Mouse (Mus musculus) ovary, postnatal 14 days (tissue): Measurements from ENCODE around the gene Pias3.
"Not testable (repeated sequence)": the region's sequence is repeated elsewhere in the genome, so short reads cannot be mapped to it uniquely, and the experiment has no call there.

Source experiments
- DNase-seq: peaks from one replicate; pipeline ENCODE4 v3.0.0; 2022; ENCODE audit warnings: low spot score

Pias3 gene

GRCm38 (mm10) chr3:96684822-96685156, 11.4 kb upstream of the Pias3 start:
- DNase-seq, result no peak

GRCm38 (mm10) chr3:96686057-96686456, 10.1 kb upstream of the Pias3 start:
- not testable (repeated sequence) for DNase-seq

DNA sequence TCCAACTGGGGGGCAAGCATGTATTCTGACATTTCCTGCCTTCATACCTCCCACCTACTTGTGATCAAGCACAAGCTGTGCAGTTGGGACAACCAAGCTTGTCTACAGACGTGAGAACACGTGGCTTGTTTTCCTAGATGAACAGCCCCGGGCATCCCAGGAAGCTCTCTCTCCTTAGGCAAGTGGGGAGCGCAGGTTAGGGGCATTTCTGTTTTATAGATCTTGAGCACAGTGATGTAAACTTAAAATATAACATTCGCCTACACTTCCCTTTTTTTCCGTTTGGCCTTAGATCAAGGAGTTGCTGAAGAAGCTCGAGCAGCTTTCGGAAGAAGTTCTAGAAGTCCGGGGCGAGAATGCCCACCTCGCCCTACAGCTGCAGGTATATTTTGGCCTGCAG, 7.3 kb upstream of the Pias3 start:
- no peak for DNase-seq

GRCm38 (mm10) chr3:96690298-96690697, 5.9 kb upstream of the Pias3 start:
- DNase-seq, result no peak

DNA sequence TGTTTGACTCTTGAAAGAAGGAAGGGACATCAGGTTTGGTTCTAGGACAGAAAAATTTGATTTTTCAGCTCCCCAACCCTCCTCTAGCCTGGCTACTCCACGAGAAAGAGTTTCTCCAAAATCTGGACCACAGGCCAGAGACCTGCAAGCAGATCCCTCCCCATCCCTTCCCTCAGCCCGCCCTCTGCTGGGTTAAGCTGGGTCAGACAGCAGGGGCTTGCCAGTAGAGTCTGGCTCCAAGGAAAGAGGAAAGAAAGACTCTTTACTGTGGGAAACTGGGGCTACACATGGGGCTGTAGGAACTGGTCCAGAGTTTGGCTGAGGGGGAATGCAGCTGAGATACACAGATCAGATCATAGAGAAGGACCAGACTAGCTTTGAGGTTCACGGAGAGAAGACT, 3.7 kb upstream of the Pias3 start:
- peak; percentile 46 for DNase-seq

DNA sequence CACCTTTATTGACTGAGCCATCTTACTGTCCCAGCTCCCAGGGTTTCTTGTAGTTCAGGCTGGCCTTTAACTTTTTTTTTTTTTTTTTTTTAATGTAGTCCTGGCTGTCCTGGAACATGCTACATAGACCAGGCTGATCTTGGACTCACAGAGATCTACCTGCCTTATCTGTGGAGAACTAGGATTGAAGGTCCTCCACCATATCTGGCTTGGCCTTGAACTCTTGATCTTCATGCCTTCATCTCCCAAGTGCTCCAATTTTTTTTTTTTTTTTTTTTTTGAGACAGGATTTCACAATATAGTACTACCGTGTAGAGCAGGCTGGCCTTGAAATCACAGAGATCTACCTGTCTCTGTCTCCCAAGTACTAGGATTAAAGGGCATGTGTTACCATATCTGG, 2.6 kb upstream of the Pias3 start:
- DNase-seq, result no peak

GRCm38 (mm10) chr3:96696766-96697732, 865 bp downstream of the Pias3 start:
- peak; percentile 84 for DNase-seq

DNA sequence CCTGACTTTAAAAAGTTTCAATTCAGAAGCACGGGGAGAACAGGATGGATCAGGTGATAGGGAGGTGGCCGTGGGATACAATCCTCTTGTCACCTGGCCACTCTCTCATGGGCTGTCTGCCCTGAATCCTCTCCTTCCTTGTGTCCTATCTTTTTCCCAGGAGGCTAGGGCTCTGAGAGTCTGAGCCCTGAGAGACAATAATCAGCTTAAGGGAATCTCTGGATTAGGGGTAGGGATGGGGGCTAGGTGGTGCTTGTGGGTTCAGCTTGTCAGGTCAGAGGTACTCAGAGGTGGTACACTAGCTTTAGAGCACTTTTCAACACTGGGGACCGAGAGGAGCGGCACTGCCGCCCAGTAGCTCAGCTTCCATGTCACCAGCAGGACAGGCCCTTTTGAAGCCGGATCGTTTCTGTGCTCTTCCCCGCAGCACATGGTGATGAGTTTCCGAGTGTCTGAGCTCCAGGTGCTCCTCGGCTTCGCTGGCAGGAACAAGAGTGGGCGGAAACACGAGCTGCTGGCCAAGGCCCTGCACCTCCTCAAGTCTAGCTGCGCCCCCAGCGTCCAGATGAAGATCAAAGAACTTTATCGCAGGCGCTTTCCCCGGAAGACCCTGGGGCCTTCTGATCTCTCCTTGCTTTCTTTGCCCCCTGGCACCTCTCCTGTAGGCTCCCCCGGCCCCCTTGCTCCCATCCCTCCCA, 3.0 kb downstream of the Pias3 start:
- DNase-seq, result no peak

DNA sequence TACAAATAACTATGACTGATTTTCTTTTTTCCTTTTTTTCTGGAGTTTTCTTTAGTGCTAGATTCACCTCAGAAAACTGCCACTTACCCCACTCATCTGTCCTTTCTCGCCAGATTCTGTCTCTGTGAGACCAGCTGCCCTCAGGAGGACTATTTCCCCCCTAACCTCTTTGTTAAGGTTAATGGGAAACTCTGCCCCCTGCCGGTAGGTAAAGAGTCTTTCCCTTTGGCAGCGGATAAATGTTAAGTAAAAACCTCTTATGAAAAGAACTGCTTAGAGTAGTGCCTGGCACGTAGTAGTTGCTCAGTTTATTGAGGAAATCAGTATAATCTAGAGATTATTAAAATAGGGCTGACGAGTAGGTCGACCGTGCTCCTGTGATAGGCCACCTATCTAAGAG, 4.2 kb downstream of the Pias3 start:
- no peak for DNase-seq

DNA sequence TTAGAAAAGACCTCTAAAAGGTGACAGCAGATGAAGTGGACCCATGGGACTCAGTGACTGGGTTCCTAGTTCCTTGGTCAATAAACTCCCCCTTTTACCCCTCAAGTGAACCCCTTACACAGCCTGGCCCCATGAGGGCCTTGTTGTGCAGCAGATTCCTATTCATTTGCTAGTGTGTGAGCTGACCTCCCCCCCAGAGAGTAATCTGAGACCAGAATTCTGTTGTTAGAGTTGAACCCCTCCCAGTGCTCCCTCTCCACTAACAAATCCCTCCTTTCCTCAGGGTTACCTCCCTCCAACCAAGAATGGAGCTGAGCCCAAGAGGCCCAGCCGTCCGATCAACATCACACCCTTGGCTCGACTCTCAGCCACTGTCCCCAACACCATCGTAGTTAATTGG, 4.8 kb downstream of the Pias3 start:
- DNase-seq, result no peak

GRCm38 (mm10) chr3:96704778-96705177, 8.6 kb downstream of the Pias3 start:
- DNase-seq, result no peak

GRCm38 (mm10) chr3:96706217-96706616, 10.0 kb downstream of the Pias3 start:
- no peak for DNase-seq

GRCm38 (mm10) chr3:96706984-96707383, 10.8 kb downstream of the Pias3 start:
- no peak for DNase-seq

DNA sequence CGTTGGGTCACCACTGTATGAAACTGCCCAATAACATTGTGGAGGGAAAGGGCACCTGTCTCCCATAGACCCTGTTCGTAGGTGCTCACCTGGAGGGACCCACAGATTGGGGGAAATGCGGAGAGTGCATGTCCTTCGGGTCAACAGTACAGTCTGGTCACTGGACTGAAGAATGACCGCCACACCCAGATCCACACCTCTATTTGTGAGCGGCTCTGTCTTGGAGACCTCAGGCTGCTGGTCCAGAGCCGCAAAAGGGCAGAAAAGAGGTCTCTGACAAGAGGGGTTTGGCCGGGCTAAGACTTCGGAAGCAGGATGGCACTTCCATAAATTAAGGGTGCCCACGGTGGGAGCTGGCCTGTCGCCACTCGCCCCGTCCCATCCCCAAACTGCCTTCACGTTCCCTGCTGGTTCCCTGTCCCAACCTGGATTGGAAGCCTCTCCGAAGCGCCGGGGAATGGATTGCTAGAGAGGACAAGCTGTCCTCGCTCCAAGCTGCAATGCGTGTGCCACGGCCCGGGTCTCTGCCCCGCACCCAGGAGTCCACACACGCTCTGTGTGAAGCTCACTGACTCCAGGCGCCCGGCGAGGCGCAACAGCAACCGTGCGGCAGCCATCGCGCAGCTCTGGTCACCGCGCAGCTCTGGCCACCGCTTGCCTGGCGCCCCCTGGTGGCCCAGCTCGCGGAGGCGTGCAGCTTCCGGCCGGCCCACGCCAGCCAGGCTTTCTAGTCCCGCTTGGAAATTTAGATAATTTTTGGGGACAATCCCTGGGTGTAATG, 11.9 kb downstream of the Pias3 start, which contains the start of gene Nudt17:
TSS of gene Nudt17 (minus strand) at position 660 of the 781 bp plus-strand sequence.
- peak; percentile 79 for DNase-seq

GRCm38 (mm10) chr3:96708684-96709064, 12.5 kb downstream of the Pias3 start:
- DNase-seq, result no peak

GRCm38 (mm10) chr3:96714286-96714685, 18.1 kb downstream of the Pias3 start:
- no peak for DNase-seq

GRCm38 (mm10) chr3:96715854-96716253, 19.7 kb downstream of the Pias3 start:
- DNase-seq, result no peak

GRCm38 (mm10) chr3:96719173-96719572, 23.0 kb downstream of the Pias3 start:
- no peak for DNase-seq

DNA sequence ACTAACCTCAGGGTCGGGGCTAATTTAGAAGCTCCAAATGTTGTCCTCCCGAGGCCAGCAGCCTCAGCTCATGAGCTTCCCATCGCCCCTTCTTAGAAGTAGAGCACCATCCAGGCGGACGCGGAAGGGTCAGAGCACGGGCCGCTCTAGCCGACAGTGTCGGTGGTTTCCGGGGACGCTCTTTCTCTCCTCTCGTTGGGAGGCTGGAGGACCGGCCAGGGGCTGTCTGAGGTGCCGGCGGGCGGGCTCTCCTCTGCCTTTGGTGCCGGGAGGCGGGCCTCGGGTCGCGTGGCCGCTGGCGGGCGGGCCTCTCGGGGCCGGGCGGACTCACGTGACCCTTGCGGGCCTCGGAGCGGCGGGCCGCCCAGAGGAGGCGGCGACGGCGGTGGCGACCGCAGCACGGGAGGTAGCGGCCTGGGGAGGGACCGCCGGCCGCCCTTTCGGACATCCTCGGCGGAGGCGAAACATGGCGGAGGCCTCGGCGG, 31.2 kb downstream of the Pias3 start, which contains the start of the genes Polr3c and Rnf115:
TSS of gene Polr3c (minus strand) at position 286 of the 485 bp plus-strand sequence.
TSS of gene Rnf115 (plus strand) at position 322 of the 485 bp plus-strand sequence.
- peak; percentile 92 for DNase-seq

DNA sequence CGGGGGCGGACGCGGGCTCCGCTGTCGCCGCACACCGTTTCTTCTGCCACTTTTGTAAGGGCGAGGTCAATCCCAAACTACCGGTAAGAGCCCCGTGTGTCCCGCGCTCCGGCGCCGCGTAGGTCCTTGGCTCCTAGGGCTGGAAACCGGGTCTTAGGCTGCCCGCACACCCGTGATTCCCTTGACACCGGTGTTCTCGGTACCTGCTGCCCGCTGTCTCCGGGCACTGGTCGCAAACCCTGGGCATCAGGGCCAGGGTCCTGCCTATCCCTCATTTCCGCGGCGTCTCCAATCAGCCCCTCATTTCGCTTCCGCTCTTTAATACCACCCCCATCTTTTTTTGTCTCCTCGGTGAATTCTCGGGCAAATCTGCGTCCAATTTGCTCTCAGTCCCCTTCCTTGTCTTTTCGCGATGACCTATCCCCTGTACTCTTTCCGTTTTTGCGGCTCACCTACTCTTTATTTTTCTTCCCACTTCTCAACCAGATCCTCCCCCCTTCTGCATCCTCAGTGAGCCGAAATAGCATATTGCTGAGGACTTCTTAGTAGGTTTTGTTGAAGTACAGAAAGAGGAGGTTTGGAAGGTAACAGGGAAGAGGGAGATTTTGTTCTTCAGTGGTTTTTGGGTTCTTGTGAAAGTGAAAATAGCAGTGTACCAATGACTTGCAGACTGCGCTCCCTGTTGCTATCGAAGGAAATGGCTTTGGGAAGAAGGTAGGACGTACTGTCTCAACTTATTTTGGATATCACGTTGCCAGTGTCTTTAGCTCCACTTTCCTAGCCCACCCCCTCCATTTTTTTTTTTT, 31.8 kb downstream of the Pias3 start:
- no peak for DNase-seq
